Mouse (Mus musculus) kidney, adult 2 months (tissue): ENCODE measurements around the gene Nrxn3. TPM values are rescaled to one million over a fixed set of nuclear protein-coding genes. Genes with fewer than 3 reads are reported as not detected.
A peak's percentile ranks its signal among the peaks of the same experiment; 100 is the strongest.

ENCODE experiments used
- DNase-seq: peaks from one replicate; pipeline ENCODE4 v3.0.0; 2021
- H3K27ac ChIP-seq: fragments of 200-500 bp; 2 replicates; pipeline ENCODE4 v1.5.1; 2012; ENCODE audit warnings: low read depth, low read length, control low read depth, inconsistent platforms; ENCODE audit not compliant: insufficient read depth
- H3K27me3 ChIP-seq: fragments of 200-500 bp; replicated peaks from 2 replicates; pipeline ENCODE4 v1.6.1; 2012; ENCODE audit warnings: mild to moderate bottlenecking, moderate library complexity, low read length, inconsistent platforms; ENCODE audit not compliant: control insufficient read depth, insufficient read depth
- H3K36me3 ChIP-seq: fragments of 200-500 bp; 2 replicates; pipeline ENCODE4 v1.6.1; 2012; ENCODE audit warnings: mild to moderate bottlenecking, moderate library complexity, low read length, inconsistent platforms; ENCODE audit not compliant: control insufficient read depth, insufficient read depth
- H3K4me1 ChIP-seq: fragments of 200-500 bp; 2 replicates; pipeline ENCODE4 v1.6.1; 2011; ENCODE audit warnings: low read length; ENCODE audit not compliant: control insufficient read depth, insufficient read depth
- H3K4me3 ChIP-seq: fragments of 200-500 bp; 2 replicates; pipeline ENCODE4 v1.5.1; 2011; ENCODE audit warnings: mild to moderate bottlenecking, low read depth, low read length, control low read depth; ENCODE audit not compliant: insufficient read depth
- CTCF ChIP-seq: fragments of 200-500 bp; conservative IDR thresholded peaks from 2 replicates; pipeline ENCODE4 v1.5.1; 2011; ENCODE audit warnings: low read depth, mild to moderate bottlenecking, control low read depth, low read length, moderate library complexity, mixed read lengths; ENCODE audit not compliant: insufficient read depth, insufficient read length
- POLR2A ChIP-seq: fragments of 200-500 bp; IDR thresholded peaks from one replicate; pipeline ENCODE4 v1.6.1; 2011; ENCODE audit warnings: low read depth, low read length, control low read depth
- WGBS: fragments of 180-500 bp; shearing (Covaris S2); methylation state at CpG from one replicate; pipeline ENCODE4 v1.1.7; 2018; 5-methylcytosine and 5-hydroxymethylcytosine counted together
- polyA plus RNA-seq: library from polyadenylated mRNA; depleted of rRNA; stranded (reverse); fragments of >200 nt; gene quantifications from 2 replicates; pipeline ENCODE4 v1.2.3, GENCODE M21; 2012

The Nrxn3 gene
- polyA plus RNA-seq, 1 experiment: 0.39 TPM

DNA sequence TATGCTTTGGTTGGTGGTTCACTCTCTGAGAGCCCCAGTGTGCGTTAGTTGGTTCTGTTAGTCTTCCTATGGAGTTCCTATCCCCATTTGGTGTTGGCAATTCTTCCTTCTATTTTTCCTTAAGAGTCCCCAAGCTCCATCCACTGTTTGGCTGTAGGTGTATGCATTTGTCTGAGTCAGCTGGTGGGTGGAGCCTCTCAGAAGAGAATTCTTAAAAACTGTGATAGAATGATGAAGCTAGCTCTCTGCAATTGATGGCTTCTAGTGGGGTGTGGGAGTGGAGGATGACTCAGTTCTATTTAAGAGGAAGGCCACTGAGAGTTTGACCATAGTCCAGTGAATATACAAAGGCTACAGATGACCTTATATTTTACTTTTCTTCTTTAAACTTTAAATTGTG is 1067.3 kb downstream of the Nrxn3 start:
- TF ChIP-seq POLR2A: no peak
- TF ChIP-seq CTCF: no peak
- Histone ChIP-seq H3K4me1 (no peaks in the 10 kb centered on the region), H3K36me3 (no peaks in the 10 kb centered on the region), H3K4me3 (no peak overlapping the region), H3K27me3 (no peaks in the 10 kb centered on the region), H3K27ac (no peak overlapping the region)
- 87% methylated on average over 1 of the region's 1 CpGs for WGBS
- no peak for DNase-seq

- 83% methylated on average over 3 of the region's 3 CpGs for WGBS
- Histone ChIP-seq H3K27me3 (no peaks in the 10 kb centered on the region), H3K4me1 (no peaks in the 10 kb centered on the region), H3K36me3 (no peaks in the 10 kb centered on the region), H3K4me3 (no peak overlapping the region), H3K27ac (no peak overlapping the region)
- no peak for DNase-seq
- no peak for TF ChIP-seq POLR2A
- no peak for TF ChIP-seq CTCF
These were observed 1069.2 kb downstream of the Nrxn3 start for GRCm38 (mm10) chr12:89791829-89792228.

DNA sequence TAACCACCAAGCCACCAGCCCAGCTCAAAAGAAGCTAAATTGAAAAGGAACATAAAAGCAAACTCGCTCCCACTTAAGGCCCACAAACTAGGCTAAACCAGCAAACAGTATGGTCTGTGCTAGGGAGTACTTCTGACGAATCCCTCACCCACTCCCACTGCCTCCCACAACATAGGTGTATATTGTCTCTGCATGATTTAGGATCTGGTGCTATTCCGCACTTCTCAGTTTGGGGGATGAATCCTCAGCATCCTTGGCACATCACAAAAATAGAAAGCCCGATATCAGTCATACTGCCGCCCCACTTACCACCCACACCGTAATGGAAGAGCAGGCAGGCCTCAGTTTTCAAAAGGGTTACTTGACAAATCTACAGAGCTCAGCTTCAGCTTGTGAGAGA is 1072.1 kb downstream of the Nrxn3 start:
- DNase-seq: no peak
- Histone ChIP-seq H3K4me1 (no peaks in the 10 kb centered on the region), H3K36me3 (no peaks in the 10 kb centered on the region), H3K4me3 (no peak overlapping the region), H3K27ac (no peak overlapping the region), H3K27me3 (no peaks in the 10 kb centered on the region)
- WGBS: 85% methylated on average over 6 of the region's 6 CpGs
- no peak for TF ChIP-seq CTCF
- no peak for TF ChIP-seq POLR2A

GRCm38 (mm10) chr12:89808217-89808616 is 1085.5 kb downstream of the Nrxn3 start:
- DNase-seq: no peak
- H3K27me3 ChIP-seq: no peaks in the 10 kb centered on the region
- 48% methylated on average over 3 of the region's 3 CpGs for whole genome bisulfite sequencing
- H3K4me3 ChIP-seq: no peak overlapping the region
- TF ChIP-seq POLR2A (no peak), CTCF (no peak)
- no peaks in the 10 kb centered on the region for H3K4me1 ChIP-seq
- no peak overlapping the region for H3K27ac ChIP-seq
- H3K36me3 ChIP-seq: no peaks in the 10 kb centered on the region

- TF ChIP-seq CTCF: no peak
- TF ChIP-seq POLR2A: no peak
- Histone ChIP-seq H3K4me1 (no peaks in the 10 kb centered on the region), H3K27me3 (no peaks in the 10 kb centered on the region), H3K4me3 (no peak overlapping the region), H3K36me3 (no peaks in the 10 kb centered on the region), H3K27ac (no peak overlapping the region)
- WGBS: 84% methylated on average over 5 of the region's 5 CpGs
- DNase-seq: no peak
These were observed 1087.5 kb downstream of the Nrxn3 start for GRCm38 (mm10) chr12:89810146-89810545.

DNA sequence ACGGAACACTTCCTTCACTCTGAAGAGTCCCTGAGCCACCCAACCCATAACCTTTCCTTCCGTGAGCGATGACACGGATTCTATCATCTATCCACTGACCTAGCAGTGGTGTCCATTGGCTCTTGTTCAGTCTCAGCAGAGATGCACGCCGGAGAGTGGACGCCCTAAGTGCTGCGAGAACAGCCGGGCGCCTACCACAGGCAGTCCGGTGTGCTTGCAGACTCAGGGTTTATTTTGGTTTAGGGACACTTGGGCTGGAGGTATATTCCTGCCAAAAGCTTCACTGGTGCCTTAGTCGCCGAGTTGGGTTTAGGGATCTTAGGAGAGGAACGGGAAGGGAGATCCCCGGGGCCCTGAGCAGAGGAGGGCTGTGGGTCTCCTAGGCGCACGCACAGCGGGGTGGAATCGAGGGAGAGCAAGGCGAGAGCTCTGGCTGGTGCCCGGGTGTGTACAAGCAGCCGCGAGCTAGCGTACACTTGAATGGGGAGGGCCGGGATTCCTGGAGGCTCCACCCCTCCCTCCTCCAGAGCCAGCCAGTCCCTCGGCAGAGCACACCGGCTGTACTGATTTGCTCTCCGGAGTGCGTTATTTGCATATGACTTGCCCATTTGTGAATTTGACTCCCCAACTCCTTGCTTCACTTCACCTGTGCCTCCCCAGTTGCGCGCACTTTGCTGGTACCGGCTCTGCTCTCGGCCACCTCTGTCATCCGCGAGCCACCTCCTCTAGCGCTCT is 1089.3 kb downstream of the Nrxn3 start:
- Histone ChIP-seq H3K36me3 (no peaks in the 10 kb centered on the region), H3K27me3 (no peaks in the 10 kb centered on the region), H3K4me1 (no peaks in the 10 kb centered on the region), H3K4me3 (no peak overlapping the region), H3K27ac (no peak overlapping the region)
- WGBS: under 1% methylated on average over 36 of the region's 36 CpGs
- peak; percentile 51 for DNase-seq
- TF ChIP-seq CTCF (no peak), POLR2A (no peak)

DNA sequence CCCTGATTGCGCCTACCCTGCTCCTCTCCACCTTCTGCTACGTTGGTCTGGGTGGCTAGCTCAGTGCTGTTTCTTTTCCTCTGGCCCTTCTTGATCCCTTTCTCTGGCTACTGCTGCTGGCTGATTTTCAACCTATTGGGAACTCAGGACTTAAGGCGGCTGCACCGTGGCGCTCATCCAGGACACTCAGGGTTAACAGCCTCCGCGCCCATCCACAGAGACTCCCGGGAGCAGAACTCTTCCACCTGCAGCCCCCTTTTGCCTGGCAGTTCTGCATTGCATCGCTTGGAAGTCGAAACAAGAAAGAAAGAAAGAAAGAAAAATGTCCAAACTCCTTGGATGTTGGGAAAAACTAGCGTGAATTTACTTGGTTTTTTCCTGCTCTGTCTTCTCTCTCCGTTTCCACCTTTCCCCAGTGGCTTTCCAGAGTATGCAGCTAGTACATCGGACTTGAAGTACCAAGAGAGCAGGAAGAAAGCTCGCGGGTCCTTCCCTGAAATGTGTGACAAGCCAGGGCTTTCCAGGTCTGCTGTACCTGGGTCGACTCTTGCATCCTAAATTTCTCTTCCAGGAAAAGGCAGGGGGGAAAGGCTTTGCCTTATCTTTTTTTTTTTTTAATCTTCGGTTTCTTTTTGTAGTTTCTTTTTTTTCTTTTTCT is 1090.0 kb downstream of the Nrxn3 start:
- no peak overlapping the region for H3K27ac ChIP-seq
- no peaks in the 10 kb centered on the region for H3K27me3 ChIP-seq
- H3K4me3 ChIP-seq: no peak overlapping the region
- TF ChIP-seq CTCF (no peak), POLR2A (no peak)
- DNase-seq: no peak
- no peaks in the 10 kb centered on the region for H3K36me3 ChIP-seq
- no peaks in the 10 kb centered on the region for H3K4me1 ChIP-seq
- WGBS: 2% methylated on average over 17 of the region's 17 CpGs

DNA sequence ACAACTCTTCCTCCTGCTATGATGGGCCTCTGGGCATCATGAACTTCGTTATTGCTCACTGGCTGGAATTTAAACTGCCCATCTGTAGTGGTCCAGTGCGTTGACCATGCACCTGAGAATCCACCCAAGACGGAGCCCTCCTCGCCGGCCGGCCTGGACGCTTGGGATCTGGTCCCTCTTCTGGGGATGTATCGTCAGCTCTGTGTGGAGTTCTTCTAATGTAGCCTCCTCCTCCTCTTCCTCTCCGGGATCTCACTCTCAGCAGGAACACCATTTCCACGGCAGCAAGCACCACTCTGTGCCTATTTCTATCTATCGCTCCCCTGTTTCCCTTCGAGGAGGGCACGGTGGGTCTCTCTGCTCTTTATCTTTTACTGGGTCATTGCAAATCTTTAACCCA is 1090.6 kb downstream of the Nrxn3 start:
- Histone ChIP-seq H3K27ac (no peak overlapping the region), H3K27me3 (no peaks in the 10 kb centered on the region), H3K4me1 (no peaks in the 10 kb centered on the region), H3K36me3 (no peaks in the 10 kb centered on the region), H3K4me3 (no peak overlapping the region)
- 10% methylated on average over 13 of the region's 13 CpGs for WGBS
- TF ChIP-seq CTCF (no peak), POLR2A (no peak)
- DNase-seq: no peak
